Mouse (Mus musculus): ENCODE results near the gene Atox1. TPM values are rescaled to one million over a fixed set of nuclear protein-coding genes. Genes with fewer than 3 reads are reported as not detected.

Gene Atox1
- total and polyA plus RNA-seq, 3 experiments, result 258 to 365 TPM; not detected in 1

DNA sequence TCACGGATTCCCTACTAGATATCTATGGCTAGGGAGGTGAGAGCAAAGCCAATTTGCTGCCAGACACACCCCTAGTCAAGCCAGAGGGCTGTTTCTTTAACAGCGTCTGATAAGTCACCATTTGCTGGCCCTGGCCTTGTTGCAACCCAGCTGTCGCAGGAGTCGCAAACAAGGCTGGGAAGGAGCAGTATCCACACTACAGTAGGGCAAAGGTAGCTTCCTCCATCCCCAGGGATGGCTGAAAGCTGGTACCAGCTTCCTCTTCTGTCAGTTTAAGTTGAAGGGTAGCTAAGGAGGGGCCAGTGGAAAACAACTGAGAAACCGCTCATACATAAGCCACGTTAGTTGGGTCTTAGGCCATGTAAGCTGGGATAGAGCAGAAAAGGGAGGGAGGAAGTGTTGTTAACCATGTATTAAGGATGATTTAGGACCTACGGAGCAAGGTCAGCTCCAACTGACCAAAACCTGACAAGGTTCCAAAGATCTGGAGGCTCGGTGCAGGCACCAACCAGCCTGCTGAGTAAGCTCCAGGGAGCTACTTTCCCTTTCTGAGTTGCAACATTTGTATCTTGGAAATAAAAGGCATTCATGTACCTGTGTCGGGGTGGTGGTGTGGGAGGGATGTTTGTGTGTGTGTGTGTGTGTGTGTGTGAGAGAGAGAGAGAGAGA is 45.9 kb downstream of the Atox1 start:
- Histone ChIP-seq H3K9me3 (replicated peaks; ENCODE audit: insufficient read depth, low read length) (no peaks in the 10 kb centered on the region), H3K27me3 (ENCODE audit: control insufficient read depth in 1 of 2, insufficient read depth in 2 of 2, low read length in 2 of 2) (peaks cover 9 to 16% of the 10 kb centered on the region in 2 experiments), H3K4me1 (ENCODE audit: control insufficient read depth in 1 of 2, insufficient read depth in 2 of 2, low read length in 2 of 2) (no peaks in the 10 kb centered on the region), H3K9ac (ENCODE audit: control insufficient read depth, low read depth, low read length, poor library complexity, severe bottlenecking) (no peak overlapping the region), H3K79me2 (ENCODE audit: control insufficient read depth, insufficient read depth, low read length, poor library complexity) (no peaks in the 10 kb centered on the region), H3K4me3 (ENCODE audit: control insufficient read depth in 1 of 2, insufficient read depth in 1 of 2, low read depth in 2 of 2, low read length in 2 of 2) (no peak overlapping the region), H3K27ac (ENCODE audit: control insufficient read depth, low read depth, low read length) (no peak overlapping the region), H3K36me3 (ENCODE audit: control insufficient read depth in 1 of 2, insufficient read depth in 2 of 2, low read length in 2 of 2) (no peaks in the 10 kb centered on the region)
- no peak for TF ChIP-seq MAX (IDR thresholded peaks at IDR 0.05; ENCODE audit: low read length)
- TF ChIP-seq TCF12 (IDR thresholded peaks at IDR 0.05; ENCODE audit: low read depth, low read length), result no peak
- no peak for TF ChIP-seq UBTF (IDR thresholded peaks at IDR 0.05; ENCODE audit: borderline replicate concordance, insufficient read depth, low read depth, low read length)
- TF ChIP-seq POLR2AphosphoS2 (IDR thresholded peaks at IDR 0.05; ENCODE audit: low read length), result no peak
- TF ChIP-seq RAD21 (IDR thresholded peaks at IDR 0.05; ENCODE audit: low read depth, low read length), result no peak
- no peak for TF ChIP-seq POLR2AphosphoS5 (IDR thresholded peaks at IDR 0.05; ENCODE audit: borderline replicate concordance, low read depth, low read length)
- no peak for TF ChIP-seq GABPA (IDR thresholded peaks at IDR 0.05; ENCODE audit: low read depth, low read length)
- no peak for TF ChIP-seq NRF1 (IDR thresholded peaks at IDR 0.05; ENCODE audit: insufficient read depth, low read depth, low read length, poor library complexity, severe bottlenecking)
- no peak for TF ChIP-seq USF1 (IDR thresholded peaks at IDR 0.05; ENCODE audit: low read depth, low read length)
- TF ChIP-seq MEF2A (IDR thresholded peaks at IDR 0.05; ENCODE audit: extremely low read depth, insufficient replicate concordance, low read depth, low read length, poor library complexity, severe bottlenecking), result no peak
- TF ChIP-seq MYB (IDR thresholded peaks at IDR 0.05; ENCODE audit: low read depth, low read length), result no peak
- TF ChIP-seq MAFK (IDR thresholded peaks at IDR 0.05; ENCODE audit: borderline replicate concordance, low read depth, low read length), result no peak
- TF ChIP-seq TAL1 (IDR thresholded peaks at IDR 0.05; ENCODE audit: low read length), result no peak
- no peak for TF ChIP-seq CHD2 (IDR thresholded peaks at IDR 0.05; ENCODE audit: low read length)
- TF ChIP-seq CTCF (IDR thresholded peaks at IDR 0.05 in 2 of 3, conservative IDR thresholded peaks at IDR 0.05 in 1 of 3; ENCODE audit: control insufficient read depth in 1 of 3, insufficient read depth in 1 of 3, low read depth in 2 of 3, low read length in 3 of 3, poor library complexity in 1 of 3, severe bottlenecking in 1 of 3), result no peak
- TF ChIP-seq ZMIZ1 (IDR thresholded peaks at IDR 0.05; ENCODE audit: low read depth, low read length), result no peak
- TF ChIP-seq ZC3H11A (IDR thresholded peaks at IDR 0.05; ENCODE audit: low read depth, low read length), result no peak
- DNase-seq (ENCODE audit: low read depth, low spot score), result no peak

DNA sequence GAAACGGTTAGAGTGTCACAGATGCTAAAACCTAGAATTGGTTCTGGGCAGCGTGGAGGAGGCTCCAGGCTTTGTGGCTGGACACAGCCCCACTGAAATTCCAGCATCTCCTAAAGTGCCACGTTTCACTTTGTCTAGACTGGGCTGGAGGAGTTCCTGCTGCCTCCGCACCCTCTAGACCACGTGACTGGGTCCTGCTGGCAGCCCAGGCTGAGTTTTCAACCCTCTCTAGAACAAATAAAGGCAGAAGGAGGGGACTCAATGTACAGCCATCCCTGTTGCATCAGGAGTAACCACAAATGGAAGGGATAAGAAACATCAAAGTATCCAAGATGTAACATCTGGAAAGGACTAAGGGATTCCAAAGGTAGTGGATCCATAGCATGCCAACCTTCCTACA is 46.7 kb downstream of the Atox1 start:
- DNase-seq (ENCODE audit: low read depth, low spot score), result no peak
- H3K36me3 ChIP-seq (ENCODE audit: control insufficient read depth in 1 of 2, insufficient read depth in 2 of 2, low read length in 2 of 2), result no peaks in the 10 kb centered on the region

More for the DNA sequence above, 46.7 kb downstream of the Atox1 start:
- H3K79me2 ChIP-seq (ENCODE audit: control insufficient read depth, insufficient read depth, low read length, poor library complexity), result no peaks in the 10 kb centered on the region
- H3K4me1 ChIP-seq (ENCODE audit: control insufficient read depth in 1 of 2, insufficient read depth in 2 of 2, low read length in 2 of 2), result no peaks in the 10 kb centered on the region
- no peaks in the 10 kb centered on the region for H3K9me3 ChIP-seq (replicated peaks; ENCODE audit: insufficient read depth, low read length)
- no peak overlapping the region for H3K4me3 ChIP-seq (ENCODE audit: control insufficient read depth in 1 of 2, insufficient read depth in 1 of 2, low read depth in 2 of 2, low read length in 2 of 2)
- no peak overlapping the region for H3K9ac ChIP-seq (ENCODE audit: control insufficient read depth, low read depth, low read length, poor library complexity, severe bottlenecking)
- peaks cover 9 to 16% of the 10 kb centered on the region in 2 experiments for H3K27me3 ChIP-seq (ENCODE audit: control insufficient read depth in 1 of 2, insufficient read depth in 2 of 2, low read length in 2 of 2)
- TF ChIP-seq MAZ (IDR thresholded peaks at IDR 0.05; ENCODE audit: low read depth, low read length), result no peak
- no peak for TF ChIP-seq MAX (IDR thresholded peaks at IDR 0.05; ENCODE audit: low read length)
- no peak for TF ChIP-seq SIN3A (IDR thresholded peaks at IDR 0.05; ENCODE audit: low read length)
- no peak for TF ChIP-seq HCFC1 (IDR thresholded peaks at IDR 0.05; ENCODE audit: low read depth, low read length)
- no peak for TF ChIP-seq UBTF (IDR thresholded peaks at IDR 0.05; ENCODE audit: borderline replicate concordance, insufficient read depth, low read depth, low read length)
- no peak for TF ChIP-seq GABPA (IDR thresholded peaks at IDR 0.05; ENCODE audit: low read depth, low read length)
- TF ChIP-seq USF1 (IDR thresholded peaks at IDR 0.05; ENCODE audit: low read depth, low read length), result peak; percentile 60; the same call in 1 of the 2 replicates
- H3K27ac ChIP-seq (ENCODE audit: control insufficient read depth, low read depth, low read length), result no peak overlapping the region

All from MEL (cell line).